In genomic region chr9:107307099-107307872, GRCm38 (mm10) we compare ENCODE assay signal across 8 mouse cellular contexts. TPM values are rescaled to one million over a fixed set of nuclear protein-coding genes. Genes with fewer than 3 reads are reported as not detected.
DNase-seq lines count a peak whose midpoint lies in the region; ATAC-seq and TF ChIP-seq lines count a peak whose summit lies in the region.

No protein-coding gene starts in this region.

- no peaks in the 10 kb centered on the region for H3K9me3 ChIP-seq in heart, embryonic 16.5 days (replicated peaks; ENCODE audit: control insufficient read depth, low read length)
- no peaks in the 10 kb centered on the region for H3K9me3 ChIP-seq in midbrain, embryonic 10.5 days (replicated peaks)

- WGBS in thymus, adult 2 months: 65% methylated on average over 11 of the region's 11 CpGs
- WGBS in heart, embryonic 16.5 days: 54% methylated on average over 11 of the region's 11 CpGs
- 94% methylated on average over 11 of the region's 11 CpGs for WGBS in midbrain, embryonic 10.5 days

- H3K4me1 ChIP-seq in thymus, adult 2 months (replicated peaks; ENCODE audit: control insufficient read depth, insufficient read depth, low read length): peaks cover 12% of the 10 kb centered on the region; the same call in 1 of the 2 replicates
- H3K4me1 ChIP-seq in heart, embryonic 16.5 days (ENCODE audit: control insufficient read depth, insufficient read depth, low read length): peaks cover 48% of the 10 kb centered on the region
- no peaks in the 10 kb centered on the region for H3K4me1 ChIP-seq in midbrain, embryonic 10.5 days

- DNase-seq in thymus, adult 2 months: no peak
- no peak for DNase-seq in thymus, postnatal 36 days
- peak; percentile 66 to 69 for DNase-seq in kidney, postnatal 36 days
- peak; percentile 37 for DNase-seq in testis, postnatal 10 days (ENCODE audit: low spot score)
- no peak for DNase-seq in urinary bladder, postnatal 36 days (ENCODE audit: low spot score in 2 of 2)
- no peak for DNase-seq in midbrain, embryonic 10.5 days (ENCODE audit: low spot score)

- H3K4me2 ChIP-seq in heart, embryonic 16.5 days (ENCODE audit: low read depth, low read length): peak overlapping the region; percentile 50

- peak; percentile 22; the same call in 1 of the 2 replicates for TF ChIP-seq POLR2A in thymus, adult 2 months (IDR thresholded peaks at IDR 0.05; ENCODE audit: control insufficient read depth, extremely low read depth, insufficient read depth, low read length, poor library complexity)

- no peak overlapping the region for H3K27ac ChIP-seq in thymus, adult 2 months (ENCODE audit: control insufficient read depth, insufficient read depth, low read length)
- peak overlapping the region; percentile 94 for H3K27ac ChIP-seq in heart, embryonic 16.5 days (ENCODE audit: low read length)
- H3K27ac ChIP-seq in midbrain, embryonic 10.5 days (replicated peaks): no peak overlapping the region

- no peak for TF ChIP-seq CTCF in thymus, adult 2 months (IDR thresholded peaks at IDR 0.05; ENCODE audit: borderline replicate concordance, control insufficient read depth, extremely low read depth, insufficient read depth, low read length, poor library complexity)

- H3K9ac ChIP-seq in heart, embryonic 16.5 days (ENCODE audit: low read length): peak overlapping the region; percentile 64

- no peaks in the 10 kb centered on the region for H3K36me3 ChIP-seq in thymus, adult 2 months (ENCODE audit: control insufficient read depth, insufficient read depth, low read length)
- no peaks in the 10 kb centered on the region for H3K36me3 ChIP-seq in heart, embryonic 16.5 days (ENCODE audit: control insufficient read depth, insufficient read depth)
- no peaks in the 10 kb centered on the region for H3K36me3 ChIP-seq in midbrain, embryonic 10.5 days

- no peak overlapping the region for H3K4me3 ChIP-seq in thymus, adult 2 months (ENCODE audit: control insufficient read depth, insufficient read depth, low read length)
- H3K4me3 ChIP-seq in heart, embryonic 16.5 days (ENCODE audit: low read length): no peak overlapping the region
- no peak overlapping the region for H3K4me3 ChIP-seq in midbrain, embryonic 10.5 days

- 0 out of 2 replicates have a peak, but pooled peaks have one; percentile 28 for ATAC-seq in heart, embryonic 16.5 days (replicated peaks; ENCODE audit: extremely low read depth, insufficient read depth, low FRiP score)
- no peak for ATAC-seq in monocyte, adult 5-6 weeks (replicated peaks; ENCODE audit: insufficient number of reproducible peaks, low FRiP score, low TSS enrichment, poor library complexity, severe bottlenecking)

- no peaks in the 10 kb centered on the region for H3K27me3 ChIP-seq in thymus, adult 2 months (ENCODE audit: control insufficient read depth, insufficient read depth, low read length)
- no peaks in the 10 kb centered on the region for H3K27me3 ChIP-seq in heart, embryonic 16.5 days (ENCODE audit: control insufficient read depth, insufficient read depth, low read length)
- no peaks in the 10 kb centered on the region for H3K27me3 ChIP-seq in midbrain, embryonic 10.5 days (ENCODE audit: low read depth, poor library complexity, severe bottlenecking)

RNA-seq across cellular contexts. Expression of gene Cish, which starts 11.5 kb away (rescaled TPM):
- 34.5 and 39.6 TPM in 2 replicates for polyA plus RNA-seq in thymus, adult 2 months (2012; rRNA removed)
- polyA plus RNA-seq in heart, embryonic 16.5 days (2015; fragmentation: Nextera tagmentation; extraction: Ambion mirVana): 43.4 and 44.4 TPM in 2 replicates
- total RNA-seq in monocyte, adult 5-6 weeks (2017): 2.0 to 4.4 TPM (median 3.0 TPM) in 3 replicates
- polyA plus RNA-seq in midbrain, embryonic 10.5 days (2016; fragmentation: Nextera tagmentation; extraction: Ambion mirVana): 7.3 and 7.5 TPM in 2 replicates

RNA-seq across cellular contexts. Expression of gene Mapkapk3, which starts 17.6 kb away (rescaled TPM):
- polyA plus RNA-seq in thymus, adult 2 months (2012; rRNA removed): 30.5 and 43.6 TPM in 2 replicates
- 11.4 and 13.1 TPM in 2 replicates for polyA plus RNA-seq in heart, embryonic 16.5 days (2015; fragmentation: Nextera tagmentation; extraction: Ambion mirVana)
- total RNA-seq in monocyte, adult 5-6 weeks (2017): 69.0 to 81.2 TPM (median 74.8 TPM) in 3 replicates
- polyA plus RNA-seq in midbrain, embryonic 10.5 days (2016; fragmentation: Nextera tagmentation; extraction: Ambion mirVana): 3.9 and 4.9 TPM in 2 replicates

RNA-seq across cellular contexts. Expression of gene Hemk1, which starts 30.9 kb away (rescaled TPM):
- 23.6 and 25.5 TPM in 2 replicates for polyA plus RNA-seq in thymus, adult 2 months (2012; rRNA removed)
- 10.2 and 14.4 TPM in 2 replicates for polyA plus RNA-seq in heart, embryonic 16.5 days (2015; fragmentation: Nextera tagmentation; extraction: Ambion mirVana)
- total RNA-seq in monocyte, adult 5-6 weeks (2017): 4.7 to 6.5 TPM (median 5.1 TPM) in 3 replicates
- 13.5 and 15.2 TPM in 2 replicates for polyA plus RNA-seq in midbrain, embryonic 10.5 days (2016; fragmentation: Nextera tagmentation; extraction: Ambion mirVana)

RNA-seq across cellular contexts. Expression of gene 6430571L13Rik, which starts 33.1 kb away (rescaled TPM):
- 0.91 and 1.2 TPM in 2 replicates for polyA plus RNA-seq in thymus, adult 2 months (2012; rRNA removed)
- 1.2 and 1.5 TPM in 2 replicates for polyA plus RNA-seq in heart, embryonic 16.5 days (2015; fragmentation: Nextera tagmentation; extraction: Ambion mirVana)
- total RNA-seq in monocyte, adult 5-6 weeks (2017): not detected in 3 replicates
- polyA plus RNA-seq in midbrain, embryonic 10.5 days (2016; fragmentation: Nextera tagmentation; extraction: Ambion mirVana): 1.8 and 2.5 TPM in 2 replicates

Comparison
In these comparisons a context has a peak if more than half of its experiments do, and no peak if none do; other contexts are left out.
1. DNase-seq: peak in kidney, postnatal 36 days (2 of 2) and testis, postnatal 10 days (single experiment); none in thymus, adult 2 months (single experiment), thymus, postnatal 36 days (0 of 2), urinary bladder, postnatal 36 days (0 of 2) and midbrain, embryonic 10.5 days (single experiment).